Mouse (Mus musculus): ENCODE measurements around the gene H60c. TPM values are rescaled to one million over a fixed set of nuclear protein-coding genes. Genes with fewer than 3 reads are reported as not detected.

Gene H60c
- polyA plus RNA-seq (2015; fragmentation: Nextera tagmentation; extraction: Ambion mirVana), result 2.9 and 3.0 TPM in 2 replicates

DNA sequence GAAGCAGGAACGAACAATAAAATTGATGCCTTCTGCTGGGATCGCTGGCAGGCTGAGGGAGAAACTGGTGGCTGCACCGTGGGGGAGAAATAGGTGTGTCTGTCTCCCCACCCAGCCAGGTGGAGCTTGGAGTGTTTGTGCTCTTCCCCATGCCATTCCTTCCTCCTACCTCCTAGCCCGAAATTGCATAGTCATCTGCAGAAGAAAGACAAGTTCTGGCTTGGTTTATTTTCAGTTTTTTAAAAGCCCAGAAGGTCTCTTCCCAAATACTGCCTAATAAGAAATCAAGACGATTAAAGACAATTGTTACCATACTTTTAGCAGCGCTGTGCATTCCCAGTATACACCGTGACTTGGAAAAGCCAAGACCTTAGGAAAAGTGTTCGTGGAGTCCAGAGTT, at the start of gene H60c:
TSS of gene H60c (minus strand) at position 101 of the 400 bp plus-strand sequence.

Other genes with a start within 250 kb of the H60c start
- gene Ppp1r14c, start 98.3 kb upstream of the H60c start, polyA plus RNA-seq (2015; fragmentation: Nextera tagmentation; extraction: Ambion mirVana), result 0.98 and 1.1 TPM in 2 replicates

All from urinary bladder, postnatal 0 days (tissue).